Mouse (Mus musculus) neutrophil, adult 5-6 weeks (primary cell): Measurements from ENCODE around the gene Cbx1. TPM values are rescaled to one million over a fixed set of nuclear protein-coding genes. Genes with fewer than 3 reads are reported as not detected.

Experiments
- total RNA-seq: library from RNA; stranded (forward); fragments of 200-1000 nt; gene quantifications from 2 replicates; pipeline ENCODE4 v1.2.3, GENCODE M21; 2017

The Cbx1 gene
- total RNA-seq, 1 experiment from 2014 or later, result 50.9 TPM

Other genes starting within 250 kb of the Cbx1 start
- 66.2 and 79.5 TPM in 2 replicates for gene Snx11, start 11.6 kb upstream of the Cbx1 start, total RNA-seq
- 48.5 and 53.8 TPM in 2 replicates for gene Nfe2l1, start 40.8 kb downstream of the Cbx1 start, total RNA-seq
- not detected in 2 replicates for gene Copz2, start 60.7 kb downstream of the Cbx1 start, total RNA-seq
- gene Cdk5rap3, start 127.4 kb downstream of the Cbx1 start, total RNA-seq, result 22.6 and 29.6 TPM in 2 replicates
- 0.23 and 0.61 TPM in 2 replicates for gene Prr15l, start 139.0 kb downstream of the Cbx1 start, total RNA-seq
- 15.6 and 17.3 TPM in 2 replicates for gene Pnpo, start 154.9 kb downstream of the Cbx1 start, total RNA-seq
- gene Sp2, start 193.8 kb downstream of the Cbx1 start, total RNA-seq, result 9.3 and 9.8 TPM in 2 replicates
- 0.25 TPM in 1 of 2 replicates, not detected in the other for gene Sp6, start 224.3 kb downstream of the Cbx1 start, total RNA-seq
- 3.6 and 10.8 TPM in 2 replicates for gene Scrn2, start 240.8 kb downstream of the Cbx1 start, total RNA-seq